Mouse (Mus musculus): Measurements from ENCODE around the gene Prss8. TPM values are rescaled to one million over a fixed set of nuclear protein-coding genes. Genes with fewer than 3 reads are reported as not detected.

Gene Prss8
- polyA plus RNA-seq, 1 experiment from 2014 or later, result 101 TPM

DNA sequence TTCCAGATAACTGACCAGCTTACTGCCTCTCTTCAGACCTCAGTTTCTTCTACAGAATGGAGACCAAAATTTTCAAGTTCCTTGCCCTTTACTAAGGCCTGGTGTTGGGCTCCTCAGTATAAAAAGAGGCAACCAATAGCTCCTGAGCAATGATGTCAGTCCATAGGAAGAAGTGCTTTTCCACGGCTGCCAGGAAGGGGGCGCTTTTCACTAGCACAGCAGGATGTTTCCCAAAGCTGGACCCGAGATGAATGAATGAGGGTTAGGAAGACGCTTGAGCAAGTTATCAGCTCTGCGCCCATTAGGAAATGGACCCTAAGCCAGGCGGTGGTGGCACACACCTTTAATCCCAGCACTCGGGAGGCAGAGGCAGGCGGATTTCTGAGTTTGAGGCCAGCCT, 8.4 kb downstream of the Prss8 start:
- ATAC-seq (ENCODE audit: low read depth), result no peak
- H3K9ac ChIP-seq (ENCODE audit: low read length), result no peak overlapping the region

DNA sequence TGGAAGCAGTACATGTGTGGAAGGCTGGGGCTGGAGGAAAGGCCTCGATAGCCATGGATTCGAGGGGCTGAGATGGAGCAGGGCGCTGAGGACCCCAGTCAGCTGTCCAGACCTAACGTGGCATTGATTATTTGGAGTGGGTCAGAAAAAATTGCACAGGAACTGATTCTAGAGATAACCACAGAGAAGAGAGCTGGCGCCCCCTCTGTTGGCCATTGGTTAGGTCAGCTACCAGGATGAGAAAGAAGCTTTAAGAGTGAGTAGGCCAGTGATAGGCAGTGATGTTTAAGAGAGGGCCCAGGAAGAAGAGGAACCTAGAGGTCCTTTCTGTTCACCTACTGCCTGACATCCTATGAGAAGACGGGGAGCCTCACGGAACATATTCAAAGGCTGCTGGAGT, 10.6 kb downstream of the Prss8 start:
- Histone ChIP-seq H3K4me3 (ENCODE audit: low read length) (no peak overlapping the region), H3K9me3 (ENCODE audit: control insufficient read depth, low read length) (no peaks in the 10 kb centered on the region), H3K27me3 (ENCODE audit: control insufficient read depth, insufficient read depth, low read depth, low read length) (no peaks in the 10 kb centered on the region), H3K27ac (ENCODE audit: low read length) (no peak overlapping the region), H3K9ac (ENCODE audit: low read length) (no peak overlapping the region), H3K4me1 (replicated peaks; ENCODE audit: control insufficient read depth, insufficient read depth, low read length) (peaks cover 12% of the 10 kb centered on the region), H3K4me2 (ENCODE audit: low read depth, low read length) (no peak overlapping the region), H3K36me3 (ENCODE audit: control insufficient read depth, insufficient read depth, low read length) (peaks cover 15% of the 10 kb centered on the region)
- 72% methylated on average over 7 of the region's 7 CpGs for WGBS
- ATAC-seq (ENCODE audit: low read depth), result no peak

More for the DNA sequence above, 8.4 kb downstream of the Prss8 start:
- peaks cover 15% of the 10 kb centered on the region for H3K36me3 ChIP-seq (ENCODE audit: control insufficient read depth, insufficient read depth, low read length)
- 62% methylated on average over 8 of the region's 8 CpGs for WGBS
- H3K9me3 ChIP-seq (ENCODE audit: control insufficient read depth, low read length), result no peaks in the 10 kb centered on the region
- no peaks in the 10 kb centered on the region for H3K27me3 ChIP-seq (ENCODE audit: control insufficient read depth, insufficient read depth, low read depth, low read length)
- H3K4me1 ChIP-seq (replicated peaks; ENCODE audit: control insufficient read depth, insufficient read depth, low read length), result peaks cover 19% of the 10 kb centered on the region
- no peak overlapping the region for H3K27ac ChIP-seq (ENCODE audit: low read length)
- no peak overlapping the region for H3K4me2 ChIP-seq (ENCODE audit: low read depth, low read length)
- no peak overlapping the region for H3K4me3 ChIP-seq (ENCODE audit: low read length)

DNA sequence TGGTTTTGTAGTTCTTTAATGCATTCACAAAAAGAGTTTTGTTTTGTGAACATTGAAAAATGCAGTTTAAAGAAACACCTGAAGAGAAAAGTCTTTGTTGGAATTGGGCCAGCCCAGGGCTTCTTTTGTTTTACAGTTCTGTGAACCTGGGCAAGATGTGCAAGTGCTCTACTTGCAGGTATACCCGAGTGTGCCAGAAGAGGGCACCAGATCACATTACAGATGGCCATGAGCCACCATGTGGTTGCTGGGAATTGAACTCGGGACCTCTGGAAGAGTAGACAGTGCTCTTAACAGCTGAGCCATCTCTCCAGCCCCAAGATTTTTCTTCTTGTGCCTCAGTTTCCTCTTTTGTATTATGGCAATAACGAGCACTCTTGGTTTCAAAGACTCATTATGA, 11.7 kb downstream of the Prss8 start:
- no peaks in the 10 kb centered on the region for H3K9me3 ChIP-seq (ENCODE audit: control insufficient read depth, low read length)
- no peak overlapping the region for H3K4me3 ChIP-seq (ENCODE audit: low read length)
- H3K27ac ChIP-seq (ENCODE audit: low read length), result no peak overlapping the region
- H3K27me3 ChIP-seq (ENCODE audit: control insufficient read depth, insufficient read depth, low read depth, low read length), result no peaks in the 10 kb centered on the region
- ATAC-seq (ENCODE audit: low read depth), result no peak
- H3K9ac ChIP-seq (ENCODE audit: low read length), result no peak overlapping the region
- H3K36me3 ChIP-seq (ENCODE audit: control insufficient read depth, insufficient read depth, low read length), result peaks cover 15% of the 10 kb centered on the region
- H3K4me2 ChIP-seq (ENCODE audit: low read depth, low read length), result no peak overlapping the region
- peaks cover 3% of the 10 kb centered on the region; the same call in 1 of the 2 replicates for H3K4me1 ChIP-seq (replicated peaks; ENCODE audit: control insufficient read depth, insufficient read depth, low read length)
- 57% methylated on average over 3 of the region's 3 CpGs for WGBS

DNA sequence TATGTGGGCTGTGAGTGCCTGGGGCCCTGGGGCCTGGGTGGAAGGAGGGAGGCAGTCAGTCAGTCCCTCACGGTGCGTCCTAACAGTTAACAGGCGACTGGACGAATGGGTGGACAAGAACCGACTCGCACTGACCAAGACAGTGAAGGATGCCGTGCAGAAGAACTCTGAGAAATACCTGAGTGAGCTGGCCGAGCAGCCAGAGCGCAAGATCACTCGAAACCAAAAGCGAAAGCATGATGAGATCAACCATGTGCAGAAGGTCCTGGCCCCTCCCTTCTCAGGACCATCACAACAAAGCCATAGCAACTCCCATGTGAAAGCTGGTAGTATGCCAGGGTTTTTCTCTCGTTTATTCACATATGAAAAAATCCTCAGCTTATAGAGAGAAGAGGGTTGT, 14.6 kb downstream of the Prss8 start:
- Histone ChIP-seq H3K9ac (ENCODE audit: low read length) (no peak overlapping the region), H3K4me3 (ENCODE audit: low read length) (no peak overlapping the region), H3K4me2 (ENCODE audit: low read depth, low read length) (no peak overlapping the region), H3K27ac (ENCODE audit: low read length) (no peak overlapping the region), H3K9me3 (ENCODE audit: control insufficient read depth, low read length) (no peaks in the 10 kb centered on the region), H3K4me1 (replicated peaks; ENCODE audit: control insufficient read depth, insufficient read depth, low read length) (peaks cover 9% of the 10 kb centered on the region; the same call in 1 of the 2 replicates), H3K27me3 (ENCODE audit: control insufficient read depth, insufficient read depth, low read depth, low read length) (no peaks in the 10 kb centered on the region), H3K36me3 (ENCODE audit: control insufficient read depth, insufficient read depth, low read length) (peaks cover 16% of the 10 kb centered on the region)
- WGBS, result 89% methylated on average over 12 of the region's 12 CpGs
- ATAC-seq (ENCODE audit: low read depth), result no peak

DNA sequence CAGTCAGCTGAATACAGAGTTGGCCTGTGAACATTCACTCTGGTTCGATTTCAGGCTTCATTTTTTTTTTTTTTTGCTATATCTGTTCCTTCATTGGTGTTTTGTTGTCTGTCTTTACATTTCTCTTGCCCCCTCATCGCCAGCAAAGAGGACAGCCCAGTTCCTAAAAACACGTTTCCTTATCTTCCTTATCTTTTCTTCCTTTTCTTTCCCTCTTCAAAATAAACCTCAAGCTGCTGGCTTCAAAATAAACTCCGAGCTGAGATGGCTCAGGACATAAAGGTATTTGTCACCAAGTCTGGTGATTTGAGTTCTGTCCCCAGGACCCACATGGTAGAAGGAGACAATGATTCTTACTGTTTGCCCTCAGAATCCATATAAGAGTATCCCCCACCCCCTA, 17.0 kb downstream of the Prss8 start:
- no peaks in the 10 kb centered on the region for H3K27me3 ChIP-seq (ENCODE audit: control insufficient read depth, insufficient read depth, low read depth, low read length)
- WGBS, result 10% methylated on average over 4 of the region's 4 CpGs
- peaks cover 9% of the 10 kb centered on the region; the same call in 1 of the 2 replicates for H3K4me1 ChIP-seq (replicated peaks; ENCODE audit: control insufficient read depth, insufficient read depth, low read length)
- ATAC-seq (ENCODE audit: low read depth), result no peak
- peak overlapping the region; percentile 56 for H3K4me2 ChIP-seq (ENCODE audit: low read depth, low read length)
- peak overlapping the region; percentile 92 for H3K9ac ChIP-seq (ENCODE audit: low read length)
- peak overlapping the region; percentile 98 for H3K4me3 ChIP-seq (ENCODE audit: low read length)
- H3K36me3 ChIP-seq (ENCODE audit: control insufficient read depth, insufficient read depth, low read length), result peaks cover 34% of the 10 kb centered on the region
- H3K9me3 ChIP-seq (ENCODE audit: control insufficient read depth, low read length), result no peaks in the 10 kb centered on the region
- peak overlapping the region; percentile 86 for H3K27ac ChIP-seq (ENCODE audit: low read length)

DNA sequence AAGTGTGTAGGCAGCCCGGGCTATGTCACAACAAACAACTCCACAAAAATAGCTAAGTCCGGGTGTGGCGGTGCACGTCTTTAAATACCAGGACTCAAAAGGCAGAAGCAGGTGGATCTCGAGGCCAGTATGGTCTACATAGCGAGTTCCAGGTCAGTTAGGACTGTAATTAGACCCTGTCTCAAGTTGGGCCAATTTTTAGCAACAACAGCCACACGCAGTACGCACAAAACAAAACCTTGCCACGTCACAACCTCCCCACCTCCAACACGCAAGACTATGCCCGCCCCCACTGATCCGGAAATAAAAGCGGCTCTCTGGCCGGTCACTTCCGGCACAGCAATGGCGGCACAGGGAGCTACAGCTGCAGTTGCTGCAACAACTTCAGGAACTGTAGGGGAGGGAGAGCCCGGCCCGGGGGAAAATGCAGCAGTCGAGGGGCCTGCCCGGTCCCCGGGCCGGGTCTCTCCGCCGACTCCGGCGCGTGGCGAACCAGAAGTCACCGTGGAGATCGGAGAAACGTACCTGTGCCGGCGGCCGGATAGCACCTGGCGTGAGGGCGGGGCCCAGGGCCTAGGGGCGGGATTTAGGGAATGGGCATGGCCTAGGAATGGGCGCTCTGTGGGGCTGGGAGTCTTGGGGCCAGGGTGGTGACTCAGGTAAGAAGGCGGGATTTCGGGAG, 17.6 kb downstream of the Prss8 start, which contains the start of gene Kat8:
TSS of gene Kat8 (plus strand) at position 327 of the 682 bp plus-strand sequence.
- Histone ChIP-seq H3K27ac (ENCODE audit: low read length) (peak within 1 kb of the TSS; percentile 86), H3K4me2 (ENCODE audit: low read depth, low read length) (peak within 1 kb of the TSS; percentile 56), H3K9me3 (ENCODE audit: control insufficient read depth, low read length) (no peaks in the 10 kb centered on the region), H3K4me1 (replicated peaks; ENCODE audit: control insufficient read depth, insufficient read depth, low read length) (peaks cover 9% of the 10 kb centered on the region; the same call in 1 of the 2 replicates), H3K9ac (ENCODE audit: low read length) (peak within 1 kb of the TSS; percentile 92), H3K36me3 (ENCODE audit: control insufficient read depth, insufficient read depth, low read length) (peaks cover 37% of the 10 kb centered on the region), H3K4me3 (ENCODE audit: low read length) (peak within 1 kb of the TSS; percentile 98), H3K27me3 (ENCODE audit: control insufficient read depth, insufficient read depth, low read depth, low read length) (no peaks in the 10 kb centered on the region)
- WGBS, result under 1% methylated on average over 40 of the region's 40 CpGs
- peak; percentile 97 for ATAC-seq (ENCODE audit: low read depth)

DNA sequence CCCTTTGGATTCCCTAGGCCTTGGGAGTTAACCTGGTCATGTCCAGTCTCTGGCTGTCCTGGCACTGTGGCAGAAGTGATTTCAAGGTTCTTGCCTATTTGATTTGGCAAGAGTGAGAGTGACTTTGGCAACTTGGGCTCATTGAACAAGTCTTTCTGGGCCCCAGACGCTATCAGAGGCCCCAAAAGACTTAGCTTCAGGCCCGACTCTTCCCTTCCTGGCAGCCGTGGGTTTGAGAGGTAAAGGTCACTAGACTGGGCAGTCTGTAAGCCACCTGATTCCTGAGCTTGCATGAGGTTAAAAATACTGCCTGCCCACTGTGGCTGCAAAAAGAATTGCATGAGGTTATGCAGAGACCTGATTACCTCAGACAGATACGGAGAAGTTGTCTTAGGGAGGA, 21.2 kb downstream of the Prss8 start:
- Histone ChIP-seq H3K27me3 (ENCODE audit: control insufficient read depth, insufficient read depth, low read depth, low read length) (no peaks in the 10 kb centered on the region), H3K9me3 (ENCODE audit: control insufficient read depth, low read length) (no peaks in the 10 kb centered on the region), H3K36me3 (ENCODE audit: control insufficient read depth, insufficient read depth, low read length) (peaks cover 46% of the 10 kb centered on the region), H3K9ac (ENCODE audit: low read length) (no peak overlapping the region), H3K27ac (ENCODE audit: low read length) (no peak overlapping the region), H3K4me3 (ENCODE audit: low read length) (no peak overlapping the region), H3K4me2 (ENCODE audit: low read depth, low read length) (no peak overlapping the region), H3K4me1 (replicated peaks; ENCODE audit: control insufficient read depth, insufficient read depth, low read length) (peaks cover 18% of the 10 kb centered on the region)
- no peak for ATAC-seq (ENCODE audit: low read depth)
- 88% methylated on average over 4 of the region's 4 CpGs for WGBS

DNA sequence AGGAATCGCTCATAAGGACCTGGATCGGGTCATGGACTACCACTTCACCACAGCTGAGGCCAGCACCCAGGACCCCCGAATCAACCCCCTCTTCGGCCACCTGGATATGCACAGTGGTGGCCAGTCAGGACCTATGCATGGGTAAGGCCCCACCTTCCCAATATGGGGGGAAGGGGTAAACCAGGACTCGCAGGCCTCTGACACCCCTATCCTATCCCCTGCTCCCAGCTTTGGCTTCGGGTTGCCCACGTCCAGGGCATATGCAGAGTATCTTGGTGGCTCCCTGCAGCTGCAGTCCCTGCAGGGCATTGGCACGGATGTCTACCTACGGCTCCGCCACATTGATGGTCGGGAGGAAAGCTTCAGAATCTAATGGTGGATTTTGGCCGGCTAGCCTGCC, 22.0 kb downstream of the Prss8 start:
- no peaks in the 10 kb centered on the region for H3K9me3 ChIP-seq (ENCODE audit: control insufficient read depth, low read length)
- WGBS, result 95% methylated on average over 12 of the region's 12 CpGs
- H3K4me3 ChIP-seq (ENCODE audit: low read length), result no peak overlapping the region
- H3K27ac ChIP-seq (ENCODE audit: low read length), result no peak overlapping the region
- H3K27me3 ChIP-seq (ENCODE audit: control insufficient read depth, insufficient read depth, low read depth, low read length), result no peaks in the 10 kb centered on the region
- no peak for ATAC-seq (ENCODE audit: low read depth)
- peaks cover 14% of the 10 kb centered on the region for H3K4me1 ChIP-seq (replicated peaks; ENCODE audit: control insufficient read depth, insufficient read depth, low read length)
- no peak overlapping the region for H3K9ac ChIP-seq (ENCODE audit: low read length)
- H3K36me3 ChIP-seq (ENCODE audit: control insufficient read depth, insufficient read depth, low read length), result peaks cover 46% of the 10 kb centered on the region
- no peak overlapping the region for H3K4me2 ChIP-seq (ENCODE audit: low read depth, low read length)

DNA sequence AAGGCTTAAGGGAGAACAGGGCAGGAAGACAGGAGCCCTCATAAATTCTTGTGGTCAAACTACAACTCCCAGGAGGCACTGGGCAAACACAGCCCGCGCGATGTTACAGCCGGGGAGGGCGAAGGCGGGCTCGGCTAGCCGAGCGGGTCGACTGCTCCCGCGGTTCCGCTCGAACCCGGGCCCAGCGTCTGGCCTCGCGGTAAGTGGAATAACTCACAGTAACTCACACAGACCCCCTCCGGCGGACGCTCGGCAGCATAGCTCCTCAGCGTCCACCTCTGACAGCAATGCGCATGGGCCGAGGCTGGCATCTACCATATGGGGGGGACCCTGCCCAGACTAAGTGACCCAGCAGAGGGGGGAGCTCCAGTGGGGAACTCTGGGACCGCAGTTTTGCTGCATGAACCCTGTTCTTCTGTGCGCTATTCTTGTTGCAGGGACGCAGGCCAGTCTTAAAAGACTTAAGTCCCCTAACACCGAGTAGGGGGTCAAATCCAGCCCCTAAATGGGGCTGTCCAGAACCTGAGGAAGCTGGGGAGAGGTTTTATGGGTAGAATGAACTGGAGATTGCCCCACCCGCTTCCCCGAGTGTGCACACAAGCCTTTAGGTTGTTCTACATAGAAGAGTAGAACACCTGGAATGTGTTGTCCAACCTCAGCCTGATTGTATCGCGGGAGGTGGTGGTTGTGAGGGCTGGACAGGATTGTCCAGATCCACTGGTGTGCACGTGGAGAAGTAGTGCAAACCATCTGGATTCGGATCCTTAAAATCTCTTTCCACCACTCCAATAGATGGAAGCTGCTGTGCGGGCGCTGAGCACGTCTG, 25.7 kb downstream of the Prss8 start, which contains the start of gene Bckdk:
TSS of gene Bckdk (plus strand) at position 112 of the 826 bp plus-strand sequence.
- Histone ChIP-seq H3K36me3 (ENCODE audit: control insufficient read depth, insufficient read depth, low read length) (peaks cover 39% of the 10 kb centered on the region), H3K4me1 (replicated peaks; ENCODE audit: control insufficient read depth, insufficient read depth, low read length) (peaks cover 9% of the 10 kb centered on the region), H3K9me3 (ENCODE audit: control insufficient read depth, low read length) (no peaks in the 10 kb centered on the region), H3K27me3 (ENCODE audit: control insufficient read depth, insufficient read depth, low read depth, low read length) (no peaks in the 10 kb centered on the region), H3K4me3 (ENCODE audit: low read length) (peak within 1 kb of the TSS; percentile 88), H3K27ac (ENCODE audit: low read length) (peak within 1 kb of the TSS; percentile 91), H3K4me2 (ENCODE audit: low read depth, low read length) (peak within 1 kb of the TSS; percentile 82), H3K9ac (ENCODE audit: low read length) (peak within 1 kb of the TSS; percentile 97)
- 6% methylated on average over 37 of the region's 38 CpGs for WGBS
- peak; percentile 95 for ATAC-seq (ENCODE audit: low read depth)

Data from lung, embryonic 16.5 days (tissue).